In genomic region chr11:101698114-101698513, GRCm38 (mm10) we compare ENCODE assay signal across 20 mouse cellular contexts. TPM values are rescaled to one million over a fixed set of nuclear protein-coding genes. Genes with fewer than 3 reads are reported as not detected.
DNase-seq lines count a peak whose midpoint lies in the region; ATAC-seq lines count a peak whose summit lies in the region.
"Had no signal": no experiment of that assay in that cellular context is flagged by ENCODE, and none has a peak within 500 bp of the region (broad histone marks: within the 10 kb centered on the region; RNA-seq: fewer than 3 reads in every experiment).

No protein-coding gene starts in this region.

- H3K4me1 ChIP-seq in forebrain, embryonic 12.5 days = peaks cover 31% of the 10 kb centered on the region
- H3K4me1 ChIP-seq in forebrain, embryonic 11.5 days (replicated peaks; ENCODE audit: control insufficient read depth, insufficient read depth, low read length) = peaks cover 12% of the 10 kb centered on the region
- H3K4me1 ChIP-seq in liver, embryonic 13.5 days (replicated peaks) = peaks cover 41% of the 10 kb centered on the region
- H3K4me1 ChIP-seq in forebrain, embryonic 15.5 days = peaks cover 40% of the 10 kb centered on the region

- no peak for ATAC-seq in forebrain, embryonic 12.5 days (ENCODE audit: low FRiP score)
- no peak for ATAC-seq in forebrain, embryonic 11.5 days (replicated peaks; ENCODE audit: low FRiP score)
- ATAC-seq in liver, embryonic 13.5 days (ENCODE audit: low read depth) = no peak
- ATAC-seq in forebrain, embryonic 15.5 days (replicated peaks) = no peak
- ATAC-seq: hindbrain, embryonic 16.5 days; intestine, postnatal 0 days; midbrain, embryonic 13.5 days had no signal

- H3K4me2 ChIP-seq in forebrain, embryonic 12.5 days = no peak overlapping the region
- H3K4me2 ChIP-seq in forebrain, embryonic 11.5 days (ENCODE audit: low read depth, low read length, severe bottlenecking) = no peak overlapping the region
- H3K4me2 ChIP-seq in liver, embryonic 13.5 days = peak overlapping the region; percentile 62
- H3K4me2 ChIP-seq in forebrain, embryonic 15.5 days (replicated peaks) = no peak overlapping the region
- H3K4me2 ChIP-seq: midbrain, embryonic 13.5 days; neural tube, embryonic 12.5 days had no signal

- H3K27me3 ChIP-seq in forebrain, embryonic 12.5 days = no peaks in the 10 kb centered on the region
- H3K27me3 ChIP-seq in forebrain, embryonic 11.5 days (ENCODE audit: control insufficient read depth, insufficient read depth, low read length) = no peaks in the 10 kb centered on the region
- no peaks in the 10 kb centered on the region for H3K27me3 ChIP-seq in liver, embryonic 13.5 days
- H3K27me3 ChIP-seq in forebrain, embryonic 15.5 days = no peaks in the 10 kb centered on the region
- H3K27me3 ChIP-seq: midbrain, embryonic 13.5 days; neural tube, embryonic 12.5 days had no signal

- peak overlapping the region; percentile 95; the same call in 1 of the 2 replicates for H3K27ac ChIP-seq in forebrain, embryonic 12.5 days
- no peak overlapping the region for H3K27ac ChIP-seq in forebrain, embryonic 11.5 days (ENCODE audit: low read depth, low read length)
- peak overlapping the region; percentile 67 for H3K27ac ChIP-seq in liver, embryonic 13.5 days
- H3K27ac ChIP-seq in forebrain, embryonic 15.5 days (replicated peaks) = peak overlapping the region; percentile 95
- H3K27ac ChIP-seq: embryonic facial prominence, embryonic 10.5 days; midbrain, embryonic 13.5 days; neural tube, embryonic 12.5 days had no signal

- no peaks in the 10 kb centered on the region for H3K9me3 ChIP-seq in forebrain, embryonic 12.5 days
- no peaks in the 10 kb centered on the region for H3K9me3 ChIP-seq in forebrain, embryonic 11.5 days (ENCODE audit: control insufficient read depth, low read length)
- peaks cover 5% of the 10 kb centered on the region; the same call in 1 of the 2 replicates for H3K9me3 ChIP-seq in liver, embryonic 13.5 days (replicated peaks)
- H3K9me3 ChIP-seq in forebrain, embryonic 15.5 days = no peaks in the 10 kb centered on the region
- H3K9me3 ChIP-seq: embryonic facial prominence, embryonic 10.5 days had no signal

- DNase-seq in forebrain, embryonic 11.5 days (ENCODE audit: low spot score) = no peak
- no peak for DNase-seq in liver, embryonic 13.5 days
- DNase-seq in liver = no peak
- DNase-seq in gastrocnemius, adult 18-20 months (ENCODE audit: low spot score) = no peak
- DNase-seq in urinary bladder, adult 18-20 months (ENCODE audit: low spot score in 2 of 2) = no peak
- no peak for DNase-seq in thymus, postnatal 4 days
- DNase-seq: cerebellum, adult 8-10 months; heart, adult 11 months; heart, postnatal 4 days; layer of hippocampus, postnatal 36 days; left cerebral cortex, postnatal 4 days; lung, postnatal 14 days; thymus, postnatal 25 days had no signal

- no peak overlapping the region for H3K9ac ChIP-seq in forebrain, embryonic 12.5 days
- no peak overlapping the region for H3K9ac ChIP-seq in forebrain, embryonic 11.5 days (ENCODE audit: low read length)
- H3K9ac ChIP-seq in liver, embryonic 13.5 days = no peak overlapping the region
- H3K9ac ChIP-seq in forebrain, embryonic 15.5 days (replicated peaks) = no peak overlapping the region
- H3K9ac ChIP-seq: midbrain, embryonic 13.5 days; neural tube, embryonic 12.5 days had no signal

- H3K4me3 ChIP-seq in forebrain, embryonic 12.5 days (replicated peaks) = no peak overlapping the region
- no peak overlapping the region for H3K4me3 ChIP-seq in forebrain, embryonic 11.5 days (ENCODE audit: low read depth, low read length)
- H3K4me3 ChIP-seq in liver, embryonic 13.5 days (replicated peaks) = no peak overlapping the region
- no peak overlapping the region for H3K4me3 ChIP-seq in forebrain, embryonic 15.5 days
- H3K4me3 ChIP-seq: embryonic facial prominence, embryonic 10.5 days; midbrain, embryonic 13.5 days; neural tube, embryonic 12.5 days had no signal

- H3K36me3 ChIP-seq in forebrain, embryonic 12.5 days (replicated peaks) = no peaks in the 10 kb centered on the region
- no peaks in the 10 kb centered on the region for H3K36me3 ChIP-seq in forebrain, embryonic 11.5 days (ENCODE audit: control insufficient read depth, insufficient read depth, low read length)
- H3K36me3 ChIP-seq in liver, embryonic 13.5 days = 0 out of 2 replicates have a peak, but pooled peaks cover 3% of the 10 kb centered on the region
- no peaks in the 10 kb centered on the region for H3K36me3 ChIP-seq in forebrain, embryonic 15.5 days
- H3K36me3 ChIP-seq: embryonic facial prominence, embryonic 10.5 days; midbrain, embryonic 13.5 days; neural tube, embryonic 12.5 days had no signal

RNA-seq across cellular contexts. Expression of gene Arl4d, which starts 32.8 kb away (rescaled TPM):
- 16.2 and 24.1 TPM in 2 replicates for polyA plus RNA-seq in forebrain, embryonic 12.5 days (2016; fragmentation: Nextera tagmentation; extraction: Ambion mirVana)
- 8.0 and 10.6 TPM in 2 replicates for polyA plus RNA-seq in forebrain, embryonic 11.5 days (2014; fragmentation: Nextera tagmentation; extraction: Ambion mirVana)
- polyA plus RNA-seq in liver, embryonic 13.5 days (2015; fragmentation: Nextera tagmentation; extraction: Ambion mirVana) = 1.1 TPM in 2 replicates
- polyA plus RNA-seq in forebrain, embryonic 15.5 days (2015; fragmentation: Nextera tagmentation; extraction: Ambion mirVana) = 45.8 TPM in 2 replicates
- total RNA-seq in gastrocnemius, adult 18-20 months (2021) = 10 to 100 TPM in 1 of 2 experiments, 1 to 10 TPM in 1; 6.1 to 23.4 TPM

RNA-seq across cellular contexts. Expression of gene Dhx8, which starts 34.6 kb away (rescaled TPM):
- polyA plus RNA-seq in forebrain, embryonic 12.5 days (2016; fragmentation: Nextera tagmentation; extraction: Ambion mirVana) = 45.6 and 46.8 TPM in 2 replicates
- polyA plus RNA-seq in forebrain, embryonic 11.5 days (2014; fragmentation: Nextera tagmentation; extraction: Ambion mirVana) = 43.6 and 46.4 TPM in 2 replicates
- polyA plus RNA-seq in liver, embryonic 13.5 days (2015; fragmentation: Nextera tagmentation; extraction: Ambion mirVana) = 19.0 and 20.5 TPM in 2 replicates
- 39.3 and 40.0 TPM in 2 replicates for polyA plus RNA-seq in forebrain, embryonic 15.5 days (2015; fragmentation: Nextera tagmentation; extraction: Ambion mirVana)
- total RNA-seq in gastrocnemius, adult 18-20 months (2021) = 10 to 100 TPM; 13.9 to 14.3 TPM
